Mouse (Mus musculus): ENCODE measurements at regions not wholly inside any gene's neighbourhood (a gene's known extent, or its start where the extent isn't known, plus 50 kb on each side); places are given as distances from the start of the nearest gene placed in this dataset.
"Not testable (repeated sequence)": the region's sequence is repeated elsewhere in the genome, so short reads cannot be mapped to it uniquely, and the experiment has no call there.

DNA sequence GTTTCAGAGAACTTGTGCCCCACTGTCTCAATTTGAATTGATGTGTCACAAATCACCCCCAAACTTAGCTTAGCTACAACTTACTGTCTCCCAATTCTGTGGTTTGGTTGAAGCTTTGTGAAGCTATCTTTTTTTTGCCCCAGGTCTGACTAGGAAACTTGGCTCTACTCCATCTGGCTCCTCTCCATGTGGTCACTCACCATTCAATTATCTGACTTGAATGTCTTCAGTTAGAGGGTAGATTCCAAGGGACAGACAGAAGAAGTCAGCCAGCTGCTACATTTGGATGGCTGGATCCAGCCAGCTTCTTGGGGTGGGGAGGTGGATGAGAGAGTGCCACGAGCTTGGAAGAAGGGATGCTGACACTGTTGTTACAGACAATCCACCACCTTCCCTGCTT is 163.0 kb downstream of the Osr1 start:
- H3K9ac ChIP-seq (replicated peaks; ENCODE audit: low read length): no peak overlapping the region
- H3K4me3 ChIP-seq (ENCODE audit: low read length): no peak overlapping the region
- H3K27ac ChIP-seq: no peak overlapping the region
- 30% methylated on average over 1 of the region's 1 CpGs for WGBS
- no peak overlapping the region for H3K4me2 ChIP-seq (ENCODE audit: low read depth, low read length)
- TF ChIP-seq CTCF (IDR thresholded peaks at IDR 0.05; ENCODE audit: low read depth): no peak
- DNase-seq (ENCODE audit: low spot score): no peak
- ATAC-seq: no peak
- no peaks in the 10 kb centered on the region for H3K36me3 ChIP-seq (ENCODE audit: insufficient read depth, low read length)
- no peaks in the 10 kb centered on the region for H3K4me1 ChIP-seq (ENCODE audit: insufficient read depth, low read length)
- no peaks in the 10 kb centered on the region for H3K27me3 ChIP-seq (ENCODE audit: insufficient read depth, low read length)
- no peaks in the 10 kb centered on the region for H3K9me3 ChIP-seq (ENCODE audit: low read length)

DNA sequence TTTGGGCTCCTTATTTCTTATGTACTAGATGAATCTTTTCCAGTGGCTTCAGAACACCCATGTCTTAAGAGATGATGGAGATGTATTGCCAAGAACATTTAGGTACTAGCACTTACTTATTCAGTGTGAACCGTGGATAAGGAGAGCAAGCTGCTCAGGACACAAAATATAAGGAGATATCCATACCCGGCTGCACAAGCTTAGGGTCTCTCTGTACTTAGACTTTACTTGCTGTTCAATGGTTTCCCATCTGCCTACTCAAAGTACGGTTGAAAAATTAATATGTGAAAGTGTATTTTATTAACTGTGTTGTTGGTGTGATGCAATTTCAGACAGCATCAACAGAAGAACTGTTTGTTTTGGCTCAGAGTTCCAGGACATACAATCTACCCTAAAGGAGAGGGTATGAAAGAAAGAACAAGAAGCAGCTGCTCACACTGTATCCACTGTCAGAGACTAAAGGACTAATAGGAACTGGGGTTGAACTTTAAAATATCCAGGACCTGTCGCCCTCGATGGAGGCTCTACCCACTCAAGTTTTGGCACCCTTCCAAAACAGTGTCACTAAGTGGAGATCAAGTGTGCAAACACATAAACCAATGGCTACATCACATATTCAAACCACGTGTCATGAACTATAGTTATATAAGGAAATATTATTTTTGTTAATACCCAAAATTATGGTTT is 174.9 kb downstream of the Osr1 start:
- no peak overlapping the region for H3K4me3 ChIP-seq (ENCODE audit: low read length)
- H3K9me3 ChIP-seq (ENCODE audit: low read length): no peaks in the 10 kb centered on the region
- WGBS: 75% methylated on average over 6 of the region's 6 CpGs
- H3K36me3 ChIP-seq (ENCODE audit: insufficient read depth, low read length): no peaks in the 10 kb centered on the region
- H3K9ac ChIP-seq (replicated peaks; ENCODE audit: low read length): no peak overlapping the region
- TF ChIP-seq CTCF (IDR thresholded peaks at IDR 0.05; ENCODE audit: low read depth): no peak
- H3K4me2 ChIP-seq (ENCODE audit: low read depth, low read length): no peak overlapping the region
- H3K27me3 ChIP-seq (ENCODE audit: insufficient read depth, low read length): no peaks in the 10 kb centered on the region
- H3K4me1 ChIP-seq (ENCODE audit: insufficient read depth, low read length): no peaks in the 10 kb centered on the region
- ATAC-seq: no peak
- H3K27ac ChIP-seq: no peak overlapping the region
- DNase-seq (ENCODE audit: low spot score): no peak

DNA sequence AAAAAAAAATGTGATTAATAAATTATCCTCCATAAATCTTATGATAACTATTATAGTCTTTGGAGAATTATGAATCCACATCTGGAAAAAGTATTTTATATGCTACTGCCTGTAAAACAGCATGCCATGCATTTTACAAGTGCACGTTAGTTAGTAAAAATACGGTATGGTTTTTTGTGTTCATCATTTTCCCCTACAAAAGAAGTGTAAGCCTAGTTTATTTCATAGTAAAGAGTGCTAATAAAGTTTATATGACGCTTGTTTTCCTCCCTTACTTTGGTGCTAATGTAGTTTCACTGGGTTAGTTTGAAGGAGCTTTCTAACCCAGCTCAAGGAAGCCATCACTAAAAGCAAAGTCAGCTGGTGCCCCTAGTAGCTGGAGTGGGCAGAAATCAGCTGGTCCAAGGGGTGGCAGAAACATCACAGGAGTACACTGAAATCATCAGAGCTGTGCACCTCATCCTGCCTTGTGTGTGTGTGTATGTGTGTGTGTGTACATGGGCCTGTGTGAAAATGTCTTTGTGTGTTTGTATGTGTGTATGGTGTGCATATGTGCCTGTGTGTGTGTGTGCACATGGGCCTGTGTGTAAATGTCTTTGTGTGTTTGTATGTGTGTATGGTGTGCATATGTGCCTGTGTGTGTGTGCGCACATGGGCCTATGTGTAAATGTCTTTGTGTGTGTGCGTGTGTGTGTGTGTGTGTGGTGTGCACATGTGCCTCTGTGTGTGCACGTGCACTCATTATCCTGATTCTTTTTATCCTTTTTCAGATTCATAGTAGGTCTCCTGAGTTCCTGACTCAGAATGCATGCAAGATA is 181.6 kb downstream of the Osr1 start:
- Histone ChIP-seq H3K36me3 (ENCODE audit: insufficient read depth, low read length) (no peaks in the 10 kb centered on the region), H3K9me3 (ENCODE audit: low read length) (no peaks in the 10 kb centered on the region), H3K27ac (no peak overlapping the region), H3K4me3 (ENCODE audit: low read length) (no peak overlapping the region), H3K4me1 (ENCODE audit: insufficient read depth, low read length) (no peaks in the 10 kb centered on the region), H3K9ac (replicated peaks; ENCODE audit: low read length) (no peak overlapping the region), H3K27me3 (ENCODE audit: insufficient read depth, low read length) (no peaks in the 10 kb centered on the region), H3K4me2 (ENCODE audit: low read depth, low read length) (no peak overlapping the region)
- no peak for TF ChIP-seq CTCF (IDR thresholded peaks at IDR 0.05; ENCODE audit: low read depth)
- DNase-seq (ENCODE audit: low spot score) (no peak), ATAC-seq (no peak)
- 87% methylated on average over 6 of the region's 6 CpGs for WGBS

DNA sequence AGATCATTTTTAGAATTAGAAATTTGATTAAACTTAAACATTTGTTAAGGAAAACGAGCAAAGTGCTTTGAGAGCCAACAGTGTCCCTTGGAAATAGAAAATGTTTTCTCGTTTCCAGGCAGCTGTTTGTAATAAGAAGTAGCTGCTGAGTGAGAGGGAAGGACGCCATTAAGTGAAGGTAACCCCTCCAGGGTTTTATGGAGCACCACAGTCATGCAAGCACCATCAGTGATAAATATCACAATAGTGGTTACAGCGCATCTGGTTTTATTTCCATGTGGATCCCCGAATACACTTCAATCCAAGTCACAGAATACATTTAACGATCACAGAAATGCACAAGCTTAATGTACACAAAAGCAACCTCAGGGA is 182.1 kb downstream of the Osr1 start:
- no peak for TF ChIP-seq CTCF (IDR thresholded peaks at IDR 0.05; ENCODE audit: low read depth)
- WGBS: 67% methylated on average over 6 of the region's 6 CpGs
- Histone ChIP-seq H3K9me3 (ENCODE audit: low read length) (no peaks in the 10 kb centered on the region), H3K4me3 (ENCODE audit: low read length) (no peak overlapping the region), H3K27me3 (ENCODE audit: insufficient read depth, low read length) (no peaks in the 10 kb centered on the region), H3K4me1 (ENCODE audit: insufficient read depth, low read length) (no peaks in the 10 kb centered on the region), H3K27ac (no peak overlapping the region), H3K36me3 (ENCODE audit: insufficient read depth, low read length) (no peaks in the 10 kb centered on the region), H3K9ac (replicated peaks; ENCODE audit: low read length) (no peak overlapping the region), H3K4me2 (ENCODE audit: low read depth, low read length) (no peak overlapping the region)
- DNase-seq (ENCODE audit: low spot score) (no peak), ATAC-seq (no peak)

DNA sequence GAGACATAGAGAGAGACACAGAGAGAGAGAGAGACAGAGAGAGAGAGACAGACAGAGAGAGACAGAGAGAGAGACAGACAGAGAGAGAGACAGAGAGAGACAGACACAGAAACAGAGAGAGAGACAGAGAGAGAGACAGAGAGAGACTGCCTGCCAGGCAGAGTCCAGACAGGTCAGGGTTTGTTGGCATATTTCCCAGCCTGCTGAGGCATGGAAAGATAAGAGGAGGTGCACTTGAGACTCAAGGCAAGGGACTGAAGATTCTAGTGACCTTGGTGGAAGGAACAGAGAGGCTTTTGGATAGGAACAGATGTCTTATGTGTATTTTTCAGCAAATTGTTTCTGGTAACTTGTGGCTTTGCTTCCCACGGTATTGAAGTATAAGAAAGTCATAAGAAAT is 186.5 kb downstream of the Osr1 start:
- no peaks in the 10 kb centered on the region for H3K36me3 ChIP-seq (ENCODE audit: insufficient read depth, low read length)
- TF ChIP-seq CTCF (IDR thresholded peaks at IDR 0.05; ENCODE audit: low read depth): no peak
- H3K9ac ChIP-seq (replicated peaks; ENCODE audit: low read length): no peak overlapping the region
- no peak overlapping the region for H3K4me3 ChIP-seq (ENCODE audit: low read length)
- no peak overlapping the region for H3K27ac ChIP-seq
- no peaks in the 10 kb centered on the region for H3K4me1 ChIP-seq (ENCODE audit: insufficient read depth, low read length)
- 71% methylated on average over 1 of the region's 1 CpGs for WGBS
- no peaks in the 10 kb centered on the region for H3K27me3 ChIP-seq (ENCODE audit: insufficient read depth, low read length)
- no peaks in the 10 kb centered on the region for H3K9me3 ChIP-seq (ENCODE audit: low read length)
- no peak overlapping the region for H3K4me2 ChIP-seq (ENCODE audit: low read depth, low read length)
- DNase-seq (ENCODE audit: low spot score) (no peak), ATAC-seq (no peak)

DNA sequence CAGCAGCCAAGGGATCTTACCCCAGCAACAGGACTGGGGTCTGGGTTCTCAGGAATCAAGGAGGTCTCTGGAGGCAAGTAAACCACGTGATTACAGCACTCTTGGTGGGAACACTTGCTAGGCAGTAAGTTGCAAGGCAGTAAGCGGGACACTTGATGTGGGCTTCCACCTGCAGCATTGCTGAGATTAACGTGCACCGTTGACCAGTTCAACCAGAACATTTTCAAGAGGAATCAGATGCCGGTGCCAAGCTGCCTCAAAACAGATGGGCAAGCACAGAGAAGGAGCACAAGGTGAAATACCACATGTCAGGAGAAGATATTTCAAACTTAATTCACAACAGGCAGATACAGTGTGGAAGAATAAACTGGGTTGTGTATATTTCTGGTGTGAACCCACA is 190.9 kb downstream of the Osr1 start:
- no peak for TF ChIP-seq CTCF (IDR thresholded peaks at IDR 0.05; ENCODE audit: low read depth)

DNA sequence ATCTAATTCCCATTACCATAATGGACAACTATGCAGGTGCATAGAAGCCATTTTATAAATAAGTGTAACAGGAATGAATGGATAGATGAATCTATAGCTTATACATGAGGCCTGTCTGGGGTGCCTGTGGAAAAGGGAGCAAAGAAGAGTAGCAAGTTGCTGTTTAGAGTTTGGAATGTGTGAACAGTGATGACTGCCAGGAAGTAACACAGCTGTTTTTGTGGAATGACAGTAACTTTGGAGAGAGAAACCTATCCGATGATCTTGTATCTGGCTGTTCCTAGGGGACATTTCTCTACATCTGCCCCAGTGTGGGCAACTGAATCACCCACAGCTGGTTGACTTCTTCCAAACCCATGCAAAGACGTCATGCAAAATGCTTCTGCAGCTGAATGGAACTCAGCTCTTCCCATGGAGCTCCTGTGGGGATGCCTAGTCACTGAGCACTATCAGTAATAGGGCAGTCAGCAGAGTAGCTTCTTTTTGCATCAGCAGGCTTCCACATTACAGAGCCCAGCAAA is 192.4 kb downstream of the Osr1 start:
- H3K4me1 ChIP-seq (ENCODE audit: insufficient read depth, low read length); H3K9me3 ChIP-seq (ENCODE audit: low read length); H3K4me2 ChIP-seq (ENCODE audit: low read depth, low read length); H3K27me3 ChIP-seq (ENCODE audit: insufficient read depth, low read length); ATAC-seq; H3K27ac ChIP-seq; H3K9ac ChIP-seq (replicated peaks; ENCODE audit: low read length); H3K36me3 ChIP-seq (ENCODE audit: insufficient read depth, low read length); DNase-seq (ENCODE audit: low spot score); H3K4me3 ChIP-seq (ENCODE audit: low read length): not testable (repeated sequence)
- 72% methylated on average over 2 of the region's 2 CpGs for WGBS

More for the DNA sequence above, 190.9 kb downstream of the Osr1 start:
- WGBS: 61% methylated on average over 5 of the region's 5 CpGs
- H3K27ac ChIP-seq: no peak overlapping the region
- no peaks in the 10 kb centered on the region for H3K27me3 ChIP-seq (ENCODE audit: insufficient read depth, low read length)
- H3K4me3 ChIP-seq (ENCODE audit: low read length): no peak overlapping the region
- no peak for ATAC-seq
- H3K4me2 ChIP-seq (ENCODE audit: low read depth, low read length): no peak overlapping the region
- H3K9me3 ChIP-seq (ENCODE audit: low read length): no peaks in the 10 kb centered on the region
- no peaks in the 10 kb centered on the region for H3K4me1 ChIP-seq (ENCODE audit: insufficient read depth, low read length)
- no peak overlapping the region for H3K9ac ChIP-seq (replicated peaks; ENCODE audit: low read length)
- DNase-seq (ENCODE audit: low spot score): no peak
- no peaks in the 10 kb centered on the region for H3K36me3 ChIP-seq (ENCODE audit: insufficient read depth, low read length)

Data from hindbrain, postnatal 0 days (tissue).